Mouse (Mus musculus): ENCODE data around the gene Adam15. TPM values are rescaled to one million over a fixed set of nuclear protein-coding genes. Genes with fewer than 3 reads are reported as not detected.

Gene Adam15
- total and polyA plus RNA-seq, 3 experiments = 15.3 to 43.2 TPM; not detected in 1

GRCm38 (mm10) chr3:89337721-89338578, 11.8 kb downstream of the Adam15 start, which contains the start of gene Efna4 (continued):
- TF ChIP-seq KAT2A (conservative IDR thresholded peaks at IDR 0.05; ENCODE audit: low read depth, low read length) (no peak), SIN3A (IDR thresholded peaks at IDR 0.05; ENCODE audit: low read length) (peak; percentile 89), MXI1 (IDR thresholded peaks at IDR 0.05; ENCODE audit: low read depth, low read length) (0 out of 2 replicates have a peak, but pooled peaks have one; percentile 47), GABPA (IDR thresholded peaks at IDR 0.05; ENCODE audit: low read depth, low read length) (no peak)

- Histone ChIP-seq H3K27ac (ENCODE audit: control insufficient read depth, low read depth, low read length) (no peak overlapping the region), H3K9ac (ENCODE audit: control insufficient read depth, low read depth, low read length, poor library complexity, severe bottlenecking) (peak overlapping the region; percentile 71), H3K79me2 (ENCODE audit: control insufficient read depth, insufficient read depth, low read length, poor library complexity) (no peaks in the 10 kb centered on the region; the same call in 1 of the 2 replicates), H3K4me3 (ENCODE audit: control insufficient read depth in 1 of 2, insufficient read depth in 1 of 2, low read depth in 2 of 2, low read length in 2 of 2) (peak overlapping the region; percentile 70 to 94), H3K9me3 (replicated peaks; ENCODE audit: insufficient read depth, low read length) (no peaks in the 10 kb centered on the region), H3K4me1 (ENCODE audit: control insufficient read depth in 1 of 2, insufficient read depth in 2 of 2, low read length in 2 of 2) (peaks cover 4 to 11% of the 10 kb centered on the region in 2 experiments), H3K27me3 (ENCODE audit: control insufficient read depth in 1 of 2, insufficient read depth in 2 of 2, low read length in 2 of 2) (no peaks in the 10 kb centered on the region), H3K36me3 (ENCODE audit: control insufficient read depth in 1 of 2, insufficient read depth in 2 of 2, low read length in 2 of 2) (peaks cover 0 to 8% of the 10 kb centered on the region in 2 experiments; a peak in 2 of 4 replicates)
- TF ChIP-seq JUND (IDR thresholded peaks at IDR 0.05; ENCODE audit: low read depth, low read length) = no peak
- TF ChIP-seq MXI1 (IDR thresholded peaks at IDR 0.05; ENCODE audit: low read depth, low read length) = no peak
- 0 out of 2 replicates have a peak, but pooled peaks have one; percentile 2 for TF ChIP-seq USF1 (IDR thresholded peaks at IDR 0.05; ENCODE audit: low read depth, low read length)
- no peak for TF ChIP-seq NRF1 (IDR thresholded peaks at IDR 0.05; ENCODE audit: insufficient read depth, low read depth, low read length, poor library complexity, severe bottlenecking)
- 0 out of 2 replicates have a peak, but pooled peaks have one; percentile 38 for TF ChIP-seq GATA1 (IDR thresholded peaks at IDR 0.05; ENCODE audit: low read depth, low read length)
- peak; percentile 30 for DNase-seq (ENCODE audit: low read depth, low spot score)
These were observed 12.6 kb downstream of the Adam15 start for GRCm38 (mm10) chr3:89337062-89337720.

- no peaks in the 10 kb centered on the region for H3K9me3 ChIP-seq (replicated peaks; ENCODE audit: insufficient read depth, low read length)
- H3K27ac ChIP-seq (ENCODE audit: control insufficient read depth, low read depth, low read length) = no peak overlapping the region
- H3K4me3 ChIP-seq (ENCODE audit: control insufficient read depth in 1 of 2, insufficient read depth in 1 of 2, low read depth in 2 of 2, low read length in 2 of 2) = no peak overlapping the region
- no peak for TF ChIP-seq CHD1 (IDR thresholded peaks at IDR 0.05; ENCODE audit: low read depth, low read length)
- TF ChIP-seq ZNF384 (IDR thresholded peaks at IDR 0.05; ENCODE audit: low read depth, low read length) = no peak
- TF ChIP-seq MAFK (IDR thresholded peaks at IDR 0.05; ENCODE audit: borderline replicate concordance, low read depth, low read length) = no peak
- TF ChIP-seq CTCF (IDR thresholded peaks at IDR 0.05 in 2 of 3, conservative IDR thresholded peaks at IDR 0.05 in 1 of 3; ENCODE audit: control insufficient read depth in 1 of 3, insufficient read depth in 1 of 3, low read depth in 2 of 3, low read length in 3 of 3, poor library complexity in 1 of 3, severe bottlenecking in 1 of 3) = no peak
- no peak for TF ChIP-seq MYC (IDR thresholded peaks at IDR 0.05; ENCODE audit: low read depth, low read length)
- no peak for TF ChIP-seq MAZ (IDR thresholded peaks at IDR 0.05; ENCODE audit: low read depth, low read length)
- no peak for TF ChIP-seq CHD2 (IDR thresholded peaks at IDR 0.05; ENCODE audit: low read length)
- TF ChIP-seq SIN3A (IDR thresholded peaks at IDR 0.05; ENCODE audit: low read length) = no peak
- TF ChIP-seq MEF2A (IDR thresholded peaks at IDR 0.05; ENCODE audit: extremely low read depth, insufficient replicate concordance, low read depth, low read length, poor library complexity, severe bottlenecking) = no peak
- DNase-seq (ENCODE audit: low read depth, low spot score) = peak; percentile 33
- H3K36me3 ChIP-seq (ENCODE audit: control insufficient read depth in 1 of 2, insufficient read depth in 2 of 2, low read length in 2 of 2) = peaks cover 0 to 8% of the 10 kb centered on the region in 2 experiments; a peak in 2 of 4 replicates
- no peaks in the 10 kb centered on the region; the same call in 1 of the 2 replicates for H3K79me2 ChIP-seq (ENCODE audit: control insufficient read depth, insufficient read depth, low read length, poor library complexity)
- no peaks in the 10 kb centered on the region for H3K27me3 ChIP-seq (ENCODE audit: control insufficient read depth in 1 of 2, insufficient read depth in 2 of 2, low read length in 2 of 2)
- no peak overlapping the region for H3K9ac ChIP-seq (ENCODE audit: control insufficient read depth, low read depth, low read length, poor library complexity, severe bottlenecking)
- peaks cover 4 to 15% of the 10 kb centered on the region in 2 experiments for H3K4me1 ChIP-seq (ENCODE audit: control insufficient read depth in 1 of 2, insufficient read depth in 2 of 2, low read length in 2 of 2)
These were observed 13.3 kb downstream of the Adam15 start for GRCm38 (mm10) chr3:89336529-89336928.

All from MEL (cell line).